Mouse (Mus musculus) brain, embryonic 14.5 days (tissue): ENCODE measurements around the gene Tmpo. TPM values are rescaled to one million over a fixed set of nuclear protein-coding genes. Genes with fewer than 3 reads are reported as not detected.

Experiments
- DNase-seq: peaks from one replicate; pipeline ENCODE4 v3.0.0-alpha.2; 2011; ENCODE audit warnings: low read depth
- CTCF ChIP-seq: fragments of 200-500 bp; IDR thresholded peaks from 2 replicates; pipeline ENCODE4 v1.5.1; 2012; ENCODE audit warnings: inconsistent platforms, mild to moderate bottlenecking, moderate library complexity, borderline replicate concordance; ENCODE audit not compliant: insufficient read depth, insufficient read length; ENCODE audit errors: extremely low read depth
- POLR2A ChIP-seq: fragments of 200-500 bp; IDR thresholded peaks from 2 replicates; pipeline ENCODE4 v1.6.1; 2012; ENCODE audit warnings: mild to moderate bottlenecking, inconsistent platforms, borderline replicate concordance; ENCODE audit not compliant: poor library complexity, insufficient read depth, insufficient read length, severe bottlenecking; ENCODE audit errors: extremely low read depth
- polyA plus RNA-seq: library from polyadenylated mRNA; depleted of rRNA; stranded (reverse); fragments of >200 nt; gene quantifications from 2 replicates; pipeline ENCODE4 v1.2.3, GENCODE M21; 2012; rRNA removed

Tmpo gene
- polyA plus RNA-seq, result 177 and 225 TPM in 2 replicates

GRCm38 (mm10) chr10:91180761-91181460 is at the start of gene Tmpo:
Gene Tmpo, minus strand, starts transcription at chr10:91181315.
- TF ChIP-seq POLR2A, result no peak
- TF ChIP-seq CTCF, result no peak
- DNase-seq, result no peak

GRCm38 (mm10) chr10:91230400-91230799 is 49.3 kb upstream of the Tmpo start:
- no peak for DNase-seq
- TF ChIP-seq CTCF, result no peak
- no peak for TF ChIP-seq POLR2A

DNA sequence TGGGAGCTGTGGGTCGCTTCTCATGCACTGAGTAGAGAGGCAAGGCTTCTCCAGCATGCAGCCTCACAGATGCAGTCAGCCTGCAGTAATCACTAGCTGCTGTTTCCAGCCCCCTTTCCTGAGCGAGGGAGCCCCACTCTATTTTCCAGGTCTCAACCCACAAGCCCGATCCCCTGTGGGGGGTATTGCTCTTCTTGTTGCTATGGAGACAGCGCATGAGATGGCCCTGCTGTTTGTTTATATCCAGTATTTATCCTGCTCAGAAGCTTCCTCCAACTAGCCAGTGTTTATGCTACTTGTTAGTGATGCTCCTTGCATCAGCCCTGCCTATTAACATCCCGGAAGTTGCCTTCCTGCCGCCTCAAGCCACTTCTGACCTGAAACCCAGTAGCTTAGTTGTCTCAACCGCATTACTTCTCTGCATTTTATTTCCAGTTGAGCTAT is 48.4 kb upstream of the Tmpo start:
- peak; percentile 90 for DNase-seq

DNA sequence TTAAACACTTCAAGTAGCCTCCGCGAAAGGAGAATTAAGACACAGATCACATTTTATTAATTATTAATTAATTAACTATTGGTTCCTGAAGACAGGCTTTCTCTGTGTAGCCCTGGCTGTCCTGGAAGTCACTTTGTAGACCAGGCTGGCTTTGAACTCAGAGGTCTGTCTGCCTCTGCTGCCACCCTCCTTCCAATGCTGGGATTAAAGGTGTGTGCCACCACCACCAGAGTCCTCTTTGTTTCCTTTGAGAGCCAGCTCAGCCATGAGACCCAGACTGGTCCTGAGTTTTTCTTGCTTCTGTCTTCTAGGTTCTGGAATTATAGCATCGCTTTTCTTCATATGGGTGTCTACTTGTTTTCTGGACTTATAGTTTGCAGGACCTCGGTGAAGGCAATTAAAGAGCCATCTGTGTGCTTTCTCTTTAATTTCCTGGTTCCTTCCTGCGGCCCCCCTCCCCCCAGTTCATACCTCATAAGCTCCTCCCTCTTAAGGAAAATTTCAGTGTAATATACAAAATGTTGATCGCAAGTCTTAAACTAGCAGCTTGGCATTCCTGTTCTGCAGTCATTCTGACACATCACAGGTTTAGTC is 47.9 kb upstream of the Tmpo start:
- DNase-seq, result no peak

More for the DNA sequence above, 48.4 kb upstream of the Tmpo start:
- no peak for TF ChIP-seq POLR2A
- no peak for TF ChIP-seq CTCF

DNA sequence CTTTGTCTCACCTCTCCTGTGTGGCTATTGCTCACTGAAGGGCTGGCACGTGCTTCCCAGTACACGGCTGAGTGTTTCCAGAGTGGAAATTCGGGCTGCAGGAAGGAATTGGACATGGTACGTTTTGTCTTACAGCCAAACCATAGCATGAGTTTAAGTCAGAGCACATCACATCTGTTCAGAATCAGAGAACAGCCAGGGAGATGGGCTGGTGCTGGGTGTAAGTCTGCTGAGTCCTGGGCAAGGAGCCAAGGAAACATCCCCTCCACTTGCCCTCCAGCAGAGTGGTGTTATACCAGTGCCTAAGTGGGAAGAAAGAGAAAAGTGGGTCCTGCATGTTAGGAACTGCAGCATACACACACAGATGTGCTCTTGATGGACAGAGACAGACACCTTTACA is 45.9 kb upstream of the Tmpo start:
- peak; percentile 59 for DNase-seq
- TF ChIP-seq CTCF (no peak), POLR2A (no peak)

More for the DNA sequence above, 47.9 kb upstream of the Tmpo start:
- TF ChIP-seq POLR2A, result no peak
- no peak for TF ChIP-seq CTCF

DNA sequence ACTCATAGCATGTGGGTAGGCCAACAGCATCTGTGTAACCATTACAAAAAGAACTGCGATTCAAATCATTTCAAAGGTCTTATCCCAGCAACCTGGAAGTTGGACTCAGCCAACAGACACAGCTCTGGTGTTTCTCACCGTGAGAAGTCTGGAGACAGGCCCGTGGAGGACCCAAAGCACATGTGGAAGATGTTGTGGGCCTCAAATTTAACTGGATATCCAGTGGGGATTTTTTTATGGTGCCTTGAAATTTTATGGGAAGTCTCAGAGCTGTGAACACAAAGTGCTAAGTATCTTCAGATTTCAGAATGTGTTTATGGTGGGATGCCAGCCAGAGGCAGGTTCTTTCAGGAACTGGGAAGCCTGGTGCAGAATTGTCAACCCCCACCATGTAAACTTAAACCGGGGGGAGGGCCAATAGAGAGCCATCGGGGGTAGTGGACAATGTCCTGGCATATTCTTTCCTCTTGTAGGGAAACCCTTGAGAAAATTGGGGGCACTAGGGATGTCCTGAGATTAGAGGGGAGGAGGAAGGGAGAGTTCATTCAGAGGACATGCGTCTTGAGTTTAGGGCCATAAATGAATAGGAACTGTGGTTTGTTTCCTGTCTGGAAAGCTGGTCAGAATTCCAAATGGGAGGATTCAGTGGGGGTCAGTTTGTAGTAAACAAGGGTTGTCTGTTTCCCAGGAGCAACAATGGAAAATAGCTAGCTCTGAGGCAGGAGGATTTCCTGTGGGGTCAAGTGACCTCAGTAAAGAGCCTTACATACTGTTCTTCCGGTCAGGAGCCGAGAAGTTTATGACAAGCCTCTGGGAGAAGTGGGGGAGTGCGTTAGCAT is 41.5 kb upstream of the Tmpo start:
- no peak for TF ChIP-seq POLR2A
- TF ChIP-seq CTCF, result no peak
- DNase-seq, result no peak

DNA sequence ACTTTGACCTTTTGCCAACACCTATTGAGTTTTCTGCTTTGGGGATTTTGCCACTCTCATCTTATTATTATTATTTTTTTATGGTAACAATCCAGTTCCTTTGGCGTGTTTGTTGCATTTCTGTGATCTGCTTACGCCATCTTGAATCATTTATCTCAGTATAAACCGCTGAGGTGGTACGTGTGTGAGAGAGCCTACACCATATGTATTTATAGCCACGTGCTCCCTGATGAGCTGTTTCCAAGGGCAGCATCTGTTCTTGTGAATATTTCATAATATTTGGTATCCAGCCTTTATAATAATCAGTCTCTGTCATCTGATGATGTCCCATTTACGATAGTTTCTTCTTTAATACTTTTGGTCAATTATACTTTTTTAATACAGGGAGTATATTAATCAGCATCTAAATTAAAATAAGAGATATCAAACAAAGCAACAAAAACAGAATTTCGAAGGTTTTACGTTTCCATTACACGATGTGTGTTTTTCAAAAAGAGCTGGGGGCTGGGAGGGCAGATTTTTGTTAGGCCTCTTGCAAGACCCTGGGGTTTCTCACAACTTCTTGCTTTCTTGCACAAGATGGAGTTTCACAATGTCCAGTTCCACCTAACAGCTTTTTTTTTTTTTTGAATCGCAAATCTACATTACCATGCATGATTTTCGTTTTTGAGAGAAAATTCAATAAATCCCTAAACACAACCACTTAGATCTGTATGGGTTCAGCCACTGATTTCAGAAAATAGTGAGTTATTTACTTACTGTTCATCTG is 28.0 kb upstream of the Tmpo start:
- DNase-seq, result peak; percentile 48
- TF ChIP-seq CTCF (no peak), POLR2A (no peak)

DNA sequence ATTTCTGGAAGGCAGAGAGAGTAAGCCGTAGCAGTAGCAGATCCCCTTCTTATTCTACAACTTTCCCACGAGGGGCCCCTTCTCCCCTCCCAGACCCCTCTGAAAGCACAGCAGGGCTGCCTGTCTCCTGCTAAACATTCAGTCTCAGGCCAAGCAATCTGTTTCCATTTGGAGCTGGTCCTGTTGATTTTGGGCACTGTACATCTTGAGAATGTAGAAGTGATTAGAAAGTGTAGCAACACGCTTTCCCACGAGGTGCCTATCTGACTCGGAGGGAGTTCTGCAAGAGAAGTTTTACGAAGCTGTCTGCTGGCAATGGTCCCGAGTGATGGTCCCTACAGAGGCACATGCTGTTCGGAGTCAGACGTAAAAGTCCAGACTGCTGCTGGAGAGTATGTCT is 27.3 kb upstream of the Tmpo start:
- DNase-seq, result peak; percentile 51
- TF ChIP-seq POLR2A, result no peak
- TF ChIP-seq CTCF, result no peak

- DNase-seq, result no peak
Measured at GRCm38 (mm10) chr10:91207275-91207674, 26.2 kb upstream of the Tmpo start.

DNA sequence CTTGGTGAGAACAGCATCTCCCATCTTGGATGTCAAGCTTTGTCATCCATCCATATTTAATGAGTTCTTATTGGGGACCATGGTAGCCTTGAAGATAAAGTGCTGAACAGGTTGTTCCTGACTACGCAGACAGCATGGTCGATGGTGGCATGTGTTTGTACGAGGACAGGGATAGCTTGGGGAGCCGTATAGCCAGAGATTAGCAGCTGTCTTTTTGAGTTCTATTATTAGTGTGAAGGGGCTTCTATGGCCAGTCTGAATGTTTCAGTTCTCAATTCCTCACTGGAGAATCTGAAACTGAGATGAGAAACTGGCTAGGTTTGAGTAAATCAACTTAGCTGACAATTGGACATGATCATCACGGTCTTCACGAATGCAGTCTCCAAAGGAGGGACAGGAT is 24.5 kb upstream of the Tmpo start:
- no peak for TF ChIP-seq CTCF
- TF ChIP-seq POLR2A, result no peak
- DNase-seq, result no peak

More at GRCm38 (mm10) chr10:91207275-91207674, 26.2 kb upstream of the Tmpo start:
- TF ChIP-seq CTCF (no peak), POLR2A (no peak)

DNA sequence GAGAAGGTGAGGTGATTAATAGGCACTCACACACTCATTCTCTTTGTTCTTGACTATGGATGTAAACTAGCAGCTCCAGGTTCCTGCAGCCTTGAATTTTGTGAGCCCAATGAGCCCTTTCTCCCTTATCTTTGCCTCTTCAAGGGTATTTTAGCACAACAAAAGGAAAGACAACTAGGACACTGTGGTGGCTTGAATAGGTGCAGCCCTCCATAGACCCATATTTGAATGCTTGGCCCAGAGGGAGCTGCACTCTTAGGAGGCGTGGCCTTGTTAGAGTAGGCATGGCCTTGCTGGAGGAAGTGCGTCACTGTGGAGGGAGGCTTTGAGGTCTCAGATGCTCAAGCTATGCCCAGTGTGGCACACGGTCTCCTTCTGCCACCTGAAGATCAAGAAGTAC is 19.5 kb upstream of the Tmpo start:
- no peak for TF ChIP-seq CTCF
- TF ChIP-seq POLR2A, result no peak
- DNase-seq, result no peak

GRCm38 (mm10) chr10:91199238-91199780 is 18.2 kb upstream of the Tmpo start:
- no peak for TF ChIP-seq POLR2A
- no peak for TF ChIP-seq CTCF
- no peak for DNase-seq
